Mouse (Mus musculus) liver, adult 2 months (tissue): ENCODE measurements at regions not wholly inside any gene's neighbourhood (a gene's known extent, or its start where the extent isn't known, plus 50 kb on each side); places are given as distances from the start of the nearest gene placed in this dataset.

ENCODE experiments used
- DNase-seq: peaks from one replicate; pipeline ENCODE4 v3.0.0-alpha.2; 2011; ENCODE audit warnings: low read depth, low spot score; ENCODE audit errors: extremely low read depth
- H3K27ac ChIP-seq: fragments of 200-500 bp; replicated peaks from 2 replicates; pipeline ENCODE4 v1.5.1; 2012; ENCODE audit warnings: low read depth, mild to moderate bottlenecking, control low read depth, inconsistent platforms, low read length; ENCODE audit not compliant: insufficient read depth
- H3K27me3 ChIP-seq: fragments of 200-500 bp; 2 replicates; pipeline ENCODE4 v1.6.1; 2012; ENCODE audit warnings: mild to moderate bottlenecking, moderate library complexity, low read length, inconsistent platforms; ENCODE audit not compliant: control insufficient read depth, insufficient read depth
- H3K36me3 ChIP-seq: fragments of 200-500 bp; 2 replicates; pipeline ENCODE4 v1.6.1; 2012; ENCODE audit warnings: low read length, inconsistent platforms; ENCODE audit not compliant: control insufficient read depth, insufficient read depth
- H3K4me1 ChIP-seq: fragments of 200-500 bp; 2 replicates; pipeline ENCODE4 v1.6.1; 2011; ENCODE audit warnings: low read length; ENCODE audit not compliant: control insufficient read depth, insufficient read depth
- H3K4me3 ChIP-seq: fragments of 200-500 bp; 2 replicates; pipeline ENCODE4 v1.5.1; 2011; ENCODE audit warnings: low read depth, mild to moderate bottlenecking, control low read depth, low read length, moderate library complexity; ENCODE audit not compliant: insufficient read depth
- H3K79me2 ChIP-seq: fragments of 200-500 bp; 2 replicates; pipeline ENCODE4 v1.6.1; 2012; ENCODE audit warnings: inconsistent platforms, mild to moderate bottlenecking, low read length, moderate library complexity; ENCODE audit not compliant: control insufficient read depth, insufficient read depth
- H3K9ac ChIP-seq: fragments of 200-500 bp; 2 replicates; pipeline ENCODE4 v1.6.1; 2012; ENCODE audit warnings: low read depth, mild to moderate bottlenecking, control low read depth, inconsistent platforms, low read length
- CTCF ChIP-seq: fragments of 200-500 bp; IDR thresholded peaks from 2 replicates; pipeline ENCODE4 v1.5.1; 2011; ENCODE audit warnings: low read depth, low read length, control low read depth
- POLR2A ChIP-seq: fragments of 200-500 bp; IDR thresholded peaks from 2 replicates; pipeline ENCODE4 v1.6.1; 2011; ENCODE audit warnings: low read length, control low read depth; ENCODE audit not compliant: insufficient read depth; ENCODE audit errors: extremely low read depth
- WGBS: fragments of 180-500 bp; shearing (Covaris S2); methylation state at CpG from one replicate; pipeline ENCODE4 v1.1.7; 2018; 5-methylcytosine and 5-hydroxymethylcytosine counted together

GRCm38 (mm10) chr4:7965663-7966062 lies 273.2 kb downstream of the Car8 start:
- no peaks in the 10 kb centered on the region for H3K79me2 ChIP-seq
- H3K9ac ChIP-seq, result no peak overlapping the region
- 90% methylated on average over 5 of the region's 5 CpGs for WGBS
- no peak overlapping the region for H3K27ac ChIP-seq
- no peaks in the 10 kb centered on the region for H3K27me3 ChIP-seq
- H3K4me3 ChIP-seq, result no peak overlapping the region
- no peak for DNase-seq
- TF ChIP-seq CTCF, result no peak
- no peak for TF ChIP-seq POLR2A
- no peaks in the 10 kb centered on the region for H3K4me1 ChIP-seq
- no peaks in the 10 kb centered on the region for H3K36me3 ChIP-seq

GRCm38 (mm10) chr4:7961521-7962172 lies 277.2 kb downstream of the Car8 start:
- 54% methylated on average over 5 of the region's 5 CpGs for WGBS
- no peaks in the 10 kb centered on the region for H3K27me3 ChIP-seq
- no peak overlapping the region for H3K9ac ChIP-seq
- DNase-seq, result no peak
- no peak overlapping the region for H3K27ac ChIP-seq
- no peaks in the 10 kb centered on the region for H3K4me1 ChIP-seq
- H3K36me3 ChIP-seq, result no peaks in the 10 kb centered on the region
- TF ChIP-seq POLR2A (no peak), CTCF (no peak)
- no peaks in the 10 kb centered on the region for H3K79me2 ChIP-seq
- H3K4me3 ChIP-seq, result no peak overlapping the region

GRCm38 (mm10) chr4:7960335-7960734 lies 278.5 kb downstream of the Car8 start:
- no peaks in the 10 kb centered on the region for H3K36me3 ChIP-seq
- H3K79me2 ChIP-seq, result no peaks in the 10 kb centered on the region
- no peaks in the 10 kb centered on the region for H3K27me3 ChIP-seq
- no peak overlapping the region for H3K4me3 ChIP-seq
- no peak for TF ChIP-seq POLR2A
- no peak for TF ChIP-seq CTCF
- H3K9ac ChIP-seq, result no peak overlapping the region
- DNase-seq, result no peak
- H3K27ac ChIP-seq, result no peak overlapping the region
- no peaks in the 10 kb centered on the region for H3K4me1 ChIP-seq
- WGBS, result 76% methylated on average over 2 of the region's 2 CpGs

- no peak overlapping the region for H3K9ac ChIP-seq
- no peak overlapping the region for H3K27ac ChIP-seq
- no peak for DNase-seq
- no peaks in the 10 kb centered on the region for H3K27me3 ChIP-seq
- no peaks in the 10 kb centered on the region for H3K36me3 ChIP-seq
- 77% methylated on average over 1 of the region's 1 CpGs for WGBS
- H3K4me3 ChIP-seq, result no peak overlapping the region
- H3K79me2 ChIP-seq, result no peaks in the 10 kb centered on the region
- H3K4me1 ChIP-seq, result no peaks in the 10 kb centered on the region
- TF ChIP-seq POLR2A (no peak), CTCF (no peak)
Observed at GRCm38 (mm10) chr4:7948020-7948419, 290.8 kb downstream of the Car8 start.

- no peaks in the 10 kb centered on the region for H3K36me3 ChIP-seq
- no peak for DNase-seq
- no peaks in the 10 kb centered on the region for H3K79me2 ChIP-seq
- H3K27me3 ChIP-seq, result no peaks in the 10 kb centered on the region
- no peak overlapping the region for H3K27ac ChIP-seq
- 41% methylated on average over 2 of the region's 2 CpGs for whole genome bisulfite sequencing
- no peaks in the 10 kb centered on the region for H3K4me1 ChIP-seq
- H3K4me3 ChIP-seq, result no peak overlapping the region
- no peak overlapping the region for H3K9ac ChIP-seq
- TF ChIP-seq CTCF, result no peak
- TF ChIP-seq POLR2A, result no peak
Observed at GRCm38 (mm10) chr4:7921503-7921902, 317.3 kb downstream of the Car8 start.

GRCm38 (mm10) chr4:7913191-7913590 lies 325.6 kb downstream of the Car8 start:
- 85% methylated on average over 2 of the region's 2 CpGs for WGBS
- TF ChIP-seq CTCF (no peak), POLR2A (no peak)
- Histone ChIP-seq H3K27ac (no peak overlapping the region), H3K4me1 (no peaks in the 10 kb centered on the region), H3K4me3 (no peak overlapping the region), H3K79me2 (no peaks in the 10 kb centered on the region), H3K36me3 (no peaks in the 10 kb centered on the region), H3K9ac (no peak overlapping the region), H3K27me3 (no peaks in the 10 kb centered on the region)
- DNase-seq, result no peak
